Mouse (Mus musculus) lung, postnatal 0 days (tissue): ENCODE data around the gene Selenbp1. TPM values are rescaled to one million over a fixed set of nuclear protein-coding genes. Genes with fewer than 3 reads are reported as not detected.

Experiments used
- ATAC-seq: fragments of 200-750 bp; cut with Nextera tagmentation; 2 replicates; pipeline ENCODE4 v1.8.0; 2017; ENCODE audit warnings: moderate library complexity
- DNase-seq: peaks from one replicate; pipeline ENCODE4 v3.0.0-alpha.2; 2016; ENCODE audit warnings: low spot score
- H3K27ac ChIP-seq: fragments of 300-500 bp; sonication (generic); 2 replicates; pipeline ENCODE4 v1.5.1; 2014; ENCODE audit warnings: antibody characterized with exemption, mild to moderate bottlenecking, low read length, mixed read lengths
- H3K27me3 ChIP-seq: fragments of 300-500 bp; sonication (generic); replicated peaks from 2 replicates; pipeline ENCODE4 v1.6.1; 2014; ENCODE audit warnings: low read length, mixed read lengths; ENCODE audit not compliant: insufficient read depth
- H3K36me3 ChIP-seq: fragments of 300-500 bp; sonication (generic); 2 replicates; pipeline ENCODE4 v1.6.1; 2014; ENCODE audit warnings: low read length, mixed read lengths; ENCODE audit not compliant: insufficient read depth
- H3K4me1 ChIP-seq: fragments of 300-500 bp; sonication (generic); 2 replicates; pipeline ENCODE4 v1.6.1; 2014; ENCODE audit warnings: antibody characterized with exemption, low read depth, low read length, mixed read lengths; ENCODE audit not compliant: insufficient read depth
- H3K4me2 ChIP-seq: fragments of 300-500 bp; sonication (generic); replicated peaks from 2 replicates; pipeline ENCODE4 v1.6.1; 2014; ENCODE audit warnings: low read depth, mild to moderate bottlenecking, low read length, moderate library complexity, mixed read lengths
- H3K4me3 ChIP-seq: fragments of 300-500 bp; sonication (generic); 2 replicates; pipeline ENCODE4 v1.5.1; 2014; ENCODE audit warnings: low read depth, low read length
- H3K9ac ChIP-seq: fragments of 300-500 bp; sonication (generic); replicated peaks from 2 replicates; pipeline ENCODE4 v1.6.1; 2014; ENCODE audit warnings: low read depth, mild to moderate bottlenecking
- H3K9me3 ChIP-seq: fragments of 300-500 bp; sonication (generic); 2 replicates; pipeline ENCODE4 v1.6.1; 2016; ENCODE audit warnings: low read length, mixed read lengths
- CTCF ChIP-seq: IDR thresholded peaks from 2 replicates; pipeline ENCODE4 v1.5.1; 2016; ENCODE audit warnings: antibody characterized with exemption, mild to moderate bottlenecking
- EP300 ChIP-seq: IDR thresholded peaks from 2 replicates; pipeline ENCODE4 v1.6.1; 2016; ENCODE audit warnings: antibody characterized with exemption, mild to moderate bottlenecking, control low read depth
- WGBS: fragments of 180-500 bp; shearing (Covaris S2); extraction: QIAGEN DNeasy Blood & Tissue Kit; methylation state at CpG from one replicate; pipeline ENCODE4 v1.1.7; 2014; 5-methylcytosine and 5-hydroxymethylcytosine counted together
- polyA plus RNA-seq: library from polyadenylated mRNA; unstranded; fragments of >200 nt; fragmentation: Nextera tagmentation; extraction: Ambion mirVana; gene quantifications from 2 replicates; pipeline ENCODE4 v1.2.1, GENCODE M21; 2015

Gene Selenbp1
- polyA plus RNA-seq, 1 experiment from 2014 or later, result 1,021 TPM

DNA sequence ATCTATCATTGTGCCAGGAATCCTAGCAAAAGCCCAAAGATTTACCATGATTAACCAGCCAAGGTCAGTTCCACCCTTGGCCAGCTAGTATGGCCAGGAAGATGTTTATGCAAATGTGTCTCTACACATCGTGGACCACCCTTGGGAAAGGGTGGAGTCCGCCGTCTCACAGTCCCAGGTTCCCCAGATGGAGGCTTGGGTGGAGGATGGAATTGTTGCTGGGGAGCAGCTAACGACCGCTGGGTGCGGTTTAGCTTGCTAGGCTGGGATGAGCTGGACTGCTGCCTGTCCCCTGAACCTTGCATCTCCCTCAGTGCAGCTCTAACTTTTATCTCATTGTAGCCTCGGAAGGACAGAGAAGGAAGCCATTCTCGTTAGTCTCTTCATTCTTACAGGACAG is 27.0 kb downstream of the Selenbp1 start:
- no peak overlapping the region for H3K9ac ChIP-seq
- ATAC-seq (no peak), DNase-seq (no peak)
- TF ChIP-seq EP300, result no peak
- no peak for TF ChIP-seq CTCF
- H3K4me2 ChIP-seq, result no peak overlapping the region
- no peak overlapping the region for H3K27ac ChIP-seq
- H3K36me3 ChIP-seq, result peaks cover 4% of the 10 kb centered on the region; the same call in 1 of the 2 replicates
- no peaks in the 10 kb centered on the region for H3K9me3 ChIP-seq
- H3K27me3 ChIP-seq, result no peaks in the 10 kb centered on the region
- no peaks in the 10 kb centered on the region for H3K4me1 ChIP-seq
- no peak overlapping the region for H3K4me3 ChIP-seq
- WGBS, result 47% methylated on average over 8 of the region's 8 CpGs

DNA sequence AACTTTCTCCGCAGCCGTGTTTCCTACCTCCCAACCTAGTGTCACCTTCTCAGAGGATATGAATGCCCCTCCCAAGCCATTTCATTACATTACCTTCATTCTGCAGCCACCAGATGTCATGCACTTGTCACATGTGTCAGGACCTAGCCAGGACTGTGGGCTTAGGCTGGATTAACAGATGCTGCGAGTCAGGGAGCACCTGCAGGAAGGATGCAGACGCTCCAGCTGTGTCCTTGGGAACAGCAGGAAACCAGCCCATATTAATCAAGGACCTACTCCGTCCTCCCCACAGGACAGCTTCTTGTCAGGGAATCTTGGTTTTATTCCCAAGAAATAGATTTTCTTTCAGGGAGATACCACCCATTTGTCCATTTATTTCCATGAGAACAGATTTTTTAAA is 27.5 kb downstream of the Selenbp1 start:
- Histone ChIP-seq H3K27ac (no peak overlapping the region), H3K4me1 (no peaks in the 10 kb centered on the region), H3K9me3 (no peaks in the 10 kb centered on the region), H3K4me3 (no peak overlapping the region), H3K36me3 (peaks cover 4% of the 10 kb centered on the region; the same call in 1 of the 2 replicates), H3K27me3 (no peaks in the 10 kb centered on the region), H3K4me2 (no peak overlapping the region), H3K9ac (no peak overlapping the region)
- 50% methylated on average over 5 of the region's 5 CpGs for WGBS
- no peak for DNase-seq
- ATAC-seq, result no peak
- TF ChIP-seq EP300 (no peak), CTCF (no peak)

GRCm38 (mm10) chr3:94964989-94965388 is 32.1 kb downstream of the Selenbp1 start:
- WGBS, result 93% methylated on average over 1 of the region's 1 CpGs
- Histone ChIP-seq H3K36me3 (no peaks in the 10 kb centered on the region), H3K4me1 (no peaks in the 10 kb centered on the region), H3K4me3 (no peak overlapping the region), H3K9me3 (no peaks in the 10 kb centered on the region), H3K27ac (no peak overlapping the region), H3K27me3 (no peaks in the 10 kb centered on the region), H3K9ac (no peak overlapping the region), H3K4me2 (no peak overlapping the region)
- TF ChIP-seq EP300 (no peak), CTCF (no peak)
- DNase-seq, result no peak
- ATAC-seq, result no peak

- Histone ChIP-seq H3K4me3 (no peak overlapping the region), H3K9me3 (no peaks in the 10 kb centered on the region), H3K4me2 (no peak overlapping the region), H3K9ac (no peak overlapping the region), H3K36me3 (no peaks in the 10 kb centered on the region), H3K27me3 (no peaks in the 10 kb centered on the region), H3K4me1 (no peaks in the 10 kb centered on the region), H3K27ac (no peak overlapping the region)
- no peak for DNase-seq
- no peak for ATAC-seq
- TF ChIP-seq CTCF, result no peak
- no peak for TF ChIP-seq EP300
- WGBS, result 52% methylated on average over 1 of the region's 1 CpGs
Observed at GRCm38 (mm10) chr3:94965878-94966277, 33.0 kb downstream of the Selenbp1 start.

- ATAC-seq (no peak), DNase-seq (no peak)
- WGBS, result 71% methylated on average over 3 of the region's 3 CpGs
- Histone ChIP-seq H3K9ac (no peak overlapping the region), H3K27ac (no peak overlapping the region), H3K4me3 (no peak overlapping the region), H3K27me3 (no peaks in the 10 kb centered on the region), H3K4me1 (peaks cover 12% of the 10 kb centered on the region; the same call in 1 of the 2 replicates), H3K36me3 (no peaks in the 10 kb centered on the region), H3K9me3 (no peaks in the 10 kb centered on the region), H3K4me2 (no peak overlapping the region)
- no peak for TF ChIP-seq EP300
- no peak for TF ChIP-seq CTCF
Observed at GRCm38 (mm10) chr3:94972552-94972951, 39.7 kb downstream of the Selenbp1 start.

DNA sequence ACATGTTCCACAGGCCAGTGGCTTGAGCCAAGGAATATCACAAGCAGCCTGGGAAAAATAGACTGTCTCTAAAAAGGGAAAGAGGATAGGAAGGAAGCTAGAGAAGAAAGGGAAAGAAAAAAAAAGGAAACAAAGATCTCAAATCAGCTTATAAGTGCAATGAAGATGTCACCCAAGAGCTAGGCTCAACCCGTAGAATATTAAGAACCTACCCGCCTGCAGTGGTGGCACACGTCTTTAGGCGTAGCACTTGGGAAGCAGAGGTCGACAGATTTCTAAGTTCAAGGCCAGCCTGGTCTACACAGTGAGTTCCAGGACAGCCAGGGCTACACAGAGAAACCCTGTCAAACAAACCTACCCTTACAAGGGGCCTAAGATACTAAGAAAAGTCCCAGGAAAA is 40.8 kb downstream of the Selenbp1 start:
- no peak overlapping the region for H3K4me3 ChIP-seq

GRCm38 (mm10) chr3:94974026-94974527 is 41.2 kb downstream of the Selenbp1 start:
- H3K36me3 ChIP-seq, result no peaks in the 10 kb centered on the region
- 23% methylated on average over 9 of the region's 9 CpGs for WGBS
- H3K27ac ChIP-seq, result no peak overlapping the region
- H3K4me2 ChIP-seq, result peak overlapping the region; percentile 73
- DNase-seq (no peak), ATAC-seq (peak; percentile 10)
- H3K9me3 ChIP-seq, result no peaks in the 10 kb centered on the region
- H3K4me1 ChIP-seq, result peaks cover 12% of the 10 kb centered on the region; the same call in 1 of the 2 replicates
- peak overlapping the region; percentile 36; the same call in 1 of the 2 replicates for H3K9ac ChIP-seq
- peak overlapping the region; percentile 94 for H3K4me3 ChIP-seq
- H3K27me3 ChIP-seq, result no peaks in the 10 kb centered on the region
- no peak for TF ChIP-seq CTCF
- TF ChIP-seq EP300, result no peak

More for the DNA sequence above, 40.8 kb downstream of the Selenbp1 start:
- DNase-seq (no peak), ATAC-seq (no peak)
- Histone ChIP-seq H3K27me3 (no peaks in the 10 kb centered on the region), H3K4me1 (peaks cover 12% of the 10 kb centered on the region; the same call in 1 of the 2 replicates), H3K36me3 (no peaks in the 10 kb centered on the region), H3K4me2 (peak overlapping the region; percentile 73; the same call in 1 of the 2 replicates), H3K9me3 (no peaks in the 10 kb centered on the region), H3K27ac (no peak overlapping the region), H3K9ac (no peak overlapping the region)
- TF ChIP-seq CTCF (no peak), EP300 (no peak)
- WGBS, result 85% methylated on average over 5 of the region's 5 CpGs
